Mouse (Mus musculus) neutrophil, adult 5-6 weeks (primary cell): ENCODE measurements around the gene Ap3b2. TPM values are rescaled to one million over a fixed set of nuclear protein-coding genes. Genes with fewer than 3 reads are reported as not detected.
"Not testable (repeated sequence)": the region's sequence is repeated elsewhere in the genome, so short reads cannot be mapped to it uniquely, and the experiment has no call there.

ENCODE experiments used
- ATAC-seq: fragments of 151-379, 151-347 bp; 2 replicates; pipeline ENCODE4 v1.8.0; 2017; ENCODE audit warnings: mild to moderate bottlenecking, moderate TSS enrichment; ENCODE audit not compliant: insufficient number of reproducible peaks, poor library complexity, low FRiP score, severe bottlenecking; ENCODE audit errors: extremely low read depth
- total RNA-seq: library from RNA; stranded (forward); fragments of 200-1000 nt; gene quantifications from 2 replicates; pipeline ENCODE4 v1.2.3, GENCODE M21; 2017

Gene Ap3b2
- total RNA-seq, 1 experiment from 2014 or later, result not detected

GRCm38 (mm10) chr7:81479531-81480090, 14.1 kb downstream of the Ap3b2 start:
- no peak for ATAC-seq

DNA sequence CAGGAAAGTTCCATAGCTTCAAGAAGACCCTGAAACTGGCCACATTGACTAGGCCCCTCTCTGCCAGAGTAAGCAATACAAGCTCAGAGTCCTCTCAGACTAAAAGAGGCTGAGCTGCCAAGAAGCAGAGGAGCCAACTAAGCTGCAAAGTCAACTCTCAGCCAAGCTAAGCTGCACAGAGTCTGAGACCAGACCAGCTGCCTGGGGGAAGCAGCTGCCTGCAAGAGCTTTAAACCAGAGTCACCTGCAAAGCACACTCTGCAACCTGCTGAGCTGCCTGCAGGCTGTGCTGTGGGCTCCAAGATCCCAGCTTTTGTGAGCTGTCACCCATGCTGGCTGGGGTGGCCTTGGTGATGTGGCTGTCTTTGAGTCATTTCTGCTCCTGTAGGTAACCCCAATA, 15.5 kb downstream of the Ap3b2 start:
- not testable (repeated sequence) for ATAC-seq

GRCm38 (mm10) chr7:81476833-81477232, 16.9 kb downstream of the Ap3b2 start:
- no peak for ATAC-seq

DNA sequence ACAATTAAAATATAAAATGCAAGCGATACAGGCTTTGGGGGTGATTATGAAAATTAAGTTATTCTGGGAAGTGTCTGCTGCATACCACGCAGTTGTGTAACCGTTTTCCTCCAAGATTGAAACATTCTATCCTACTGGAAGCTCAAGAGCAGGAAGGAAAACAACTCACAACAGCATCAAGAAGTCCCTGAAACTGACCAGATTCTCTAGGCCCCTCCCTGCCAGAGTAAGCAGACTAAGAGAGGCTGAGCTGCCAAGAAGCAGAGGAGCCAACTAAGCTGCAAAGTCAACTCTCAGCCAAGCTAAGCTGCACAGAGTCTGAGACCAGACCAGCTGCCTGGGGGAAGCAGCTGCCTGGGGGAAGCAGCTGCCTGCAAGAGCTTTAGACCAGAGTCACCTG, 18.5 kb downstream of the Ap3b2 start:
- no peak for ATAC-seq

DNA sequence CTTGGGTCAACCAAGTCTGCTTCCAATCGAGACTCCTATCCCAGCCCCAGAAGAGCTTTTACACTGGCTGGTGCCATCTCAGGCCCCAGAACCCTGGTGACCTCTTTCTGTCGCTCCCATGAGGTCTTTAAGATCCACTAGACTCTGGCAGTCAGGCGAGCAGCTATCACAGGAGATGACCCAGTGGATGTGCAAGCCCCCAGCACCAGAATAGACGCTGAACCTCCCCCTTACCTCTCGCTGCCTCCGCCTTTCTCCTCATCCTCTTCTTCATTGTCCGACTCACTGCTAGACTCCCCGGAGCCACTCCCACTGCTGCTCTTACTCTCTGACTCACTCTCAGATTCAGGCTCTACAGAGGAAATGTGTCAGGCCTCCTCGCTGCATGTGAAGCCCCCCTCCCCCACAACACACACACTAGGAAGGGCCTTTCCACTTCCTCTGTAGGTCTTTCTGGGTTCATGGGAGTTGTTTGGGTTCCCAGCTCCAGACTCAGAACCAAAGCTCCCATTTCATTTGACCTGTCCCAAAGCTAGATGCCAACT, 28.7 kb downstream of the Ap3b2 start:
- no peak for ATAC-seq

- no peak for ATAC-seq
Measured at GRCm38 (mm10) chr7:81464116-81464515, 29.6 kb downstream of the Ap3b2 start.

DNA sequence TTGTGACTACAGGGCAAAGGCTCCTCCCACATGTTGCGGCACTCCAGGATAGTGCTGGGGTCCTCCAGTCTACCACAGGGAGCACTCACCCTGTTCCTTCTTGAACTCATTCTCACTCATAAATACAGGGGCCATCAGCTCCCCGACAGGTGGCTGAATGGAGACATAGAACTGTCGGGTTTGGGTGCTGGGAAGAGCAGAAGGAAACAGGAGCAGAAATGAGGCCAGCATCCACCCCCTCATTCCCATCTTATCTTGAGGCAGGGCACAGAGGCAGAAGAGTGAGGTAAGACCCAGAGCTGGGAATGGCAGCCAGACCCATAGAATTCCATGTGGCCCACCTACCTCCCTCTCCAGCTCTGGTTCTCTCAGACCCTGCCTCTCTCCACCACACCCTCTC, 30.9 kb downstream of the Ap3b2 start:
- no peak for ATAC-seq

- ATAC-seq, result no peak
Measured at GRCm38 (mm10) chr7:81455155-81455651, 38.5 kb downstream of the Ap3b2 start, which contains the start of gene Cpeb1. Cpeb1 (minus strand) TSS chr7:81455465.

DNA sequence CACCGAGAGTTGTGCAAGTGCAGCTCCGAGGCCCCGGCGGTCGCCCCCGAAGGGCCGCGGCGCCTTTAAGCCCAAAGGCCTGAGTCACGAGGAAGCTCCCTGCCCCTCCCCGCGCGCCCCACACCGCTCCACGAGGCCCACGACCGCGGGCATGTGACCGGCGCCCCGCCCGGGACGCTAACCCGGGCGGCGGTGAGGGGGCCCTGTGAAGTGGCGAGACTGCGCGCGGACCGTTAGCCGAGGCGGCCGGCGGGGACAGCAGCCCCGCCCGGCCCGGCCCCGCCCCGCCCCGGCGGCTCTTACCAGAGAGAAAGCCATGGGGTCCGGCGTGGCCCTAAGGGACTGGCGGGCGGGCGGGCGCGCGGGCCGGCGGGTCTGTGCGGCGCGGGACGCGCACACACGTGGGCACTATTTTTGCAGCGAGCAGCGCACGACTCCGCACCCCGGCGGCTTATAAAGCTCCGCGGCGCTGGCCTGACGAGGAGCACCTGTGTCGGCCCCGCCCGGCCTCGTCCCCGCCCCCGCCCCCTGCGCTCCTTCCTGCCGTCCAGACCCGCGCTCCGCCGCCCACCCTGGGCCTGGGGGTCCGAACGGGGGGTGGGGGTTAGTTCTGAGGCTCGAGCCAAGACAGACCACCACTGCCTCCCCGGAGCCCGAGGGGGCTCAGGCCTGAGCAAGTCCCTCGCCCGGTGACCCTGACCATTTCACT, 39.2 kb downstream of the Ap3b2 start:
- no peak for ATAC-seq

DNA sequence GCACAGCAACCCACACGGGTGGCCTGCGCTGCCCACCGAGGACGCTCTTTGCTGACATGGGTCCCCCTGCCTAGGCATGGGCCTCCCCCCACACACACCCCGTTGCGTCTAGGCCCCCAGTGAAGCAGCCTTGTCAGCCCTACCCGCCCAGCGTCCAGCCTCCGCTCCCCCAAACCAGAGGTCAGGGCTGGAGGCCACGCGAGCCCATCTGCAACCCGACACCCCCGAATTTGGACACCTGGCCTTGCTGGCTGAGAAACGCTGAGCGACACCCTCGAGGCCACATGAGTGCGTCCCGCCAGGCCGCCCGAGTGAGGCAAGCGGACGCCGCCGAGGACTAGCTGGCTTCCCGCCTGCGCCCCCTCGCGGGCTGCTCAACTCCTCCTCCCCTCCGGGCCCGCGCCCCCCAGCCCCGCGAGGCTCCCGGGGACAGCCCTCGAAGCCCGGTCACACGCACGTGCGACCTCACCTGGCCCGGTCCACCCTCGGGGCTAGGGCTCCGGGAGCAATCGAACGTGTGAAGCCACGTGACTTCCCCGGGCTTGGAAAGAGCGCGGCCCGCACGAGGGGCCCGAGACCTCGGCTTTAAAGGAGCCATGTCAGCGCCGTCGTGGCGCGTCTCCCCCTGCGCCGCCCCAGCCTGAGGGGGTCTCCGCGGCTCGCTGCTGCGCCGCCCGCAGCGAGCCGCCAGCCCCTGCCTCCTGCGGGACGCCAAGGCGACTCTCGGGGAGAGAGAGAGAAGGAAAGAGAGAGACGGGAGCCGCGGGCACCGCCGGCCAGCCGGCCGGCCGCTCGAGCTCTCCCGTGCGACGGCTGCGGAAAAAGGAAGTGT, 40.1 kb downstream of the Ap3b2 start:
- no peak for ATAC-seq

- no peak for ATAC-seq
Measured at GRCm38 (mm10) chr7:81452971-81453441, 40.7 kb downstream of the Ap3b2 start.

Other genes starting within 250 kb of the Ap3b2 start
- 1,002 and 1,046 TPM in 2 replicates for gene Rps17, start 148.7 kb downstream of the Ap3b2 start, total RNA-seq
- 0.25 TPM in 1 of 2 replicates, not detected in the other for gene Cpeb1, start 38.5 kb downstream of the Ap3b2 start, total RNA-seq
- not detected in 2 replicates for gene BC048679, start 4.4 kb upstream of the Ap3b2 start, total RNA-seq
- 0.25 and 0.35 TPM in 2 replicates for gene Fsd2, start 73.0 kb upstream of the Ap3b2 start, total RNA-seq
- gene Whamm, start 77.3 kb upstream of the Ap3b2 start, total RNA-seq, result 36.2 and 44.9 TPM in 2 replicates
- not detected in 2 replicates for gene Homer2, start 213.6 kb upstream of the Ap3b2 start, total RNA-seq